Mouse (Mus musculus): ENCODE data around the gene Myh10. TPM values are rescaled to one million over a fixed set of nuclear protein-coding genes. Genes with fewer than 3 reads are reported as not detected.

The Myh10 gene
- polyA plus RNA-seq, 1 experiment, result 5.9 TPM

GRCm38 (mm10) chr11:68742658-68743057, 51.3 kb downstream of the Myh10 start:
- Histone ChIP-seq H3K4me3 (ENCODE audit: extremely low read depth, insufficient read depth, insufficient read length) (no peak overlapping the region), H3K27me3 (ENCODE audit: control insufficient read depth, insufficient read depth, low read length) (no peaks in the 10 kb centered on the region), H3K27ac (ENCODE audit: insufficient read depth, low read length) (no peak overlapping the region), H3K4me1 (ENCODE audit: control insufficient read depth, insufficient read depth, insufficient read length) (no peaks in the 10 kb centered on the region), H3K36me3 (ENCODE audit: control insufficient read depth, insufficient read depth, low read length) (no peaks in the 10 kb centered on the region)
- 96% methylated on average over 2 of the region's 2 CpGs for WGBS
- TF ChIP-seq POLR2A (IDR thresholded peaks at IDR 0.05; ENCODE audit: low read depth, low read length) (no peak), CTCF (IDR thresholded peaks at IDR 0.05; ENCODE audit: extremely low read depth, insufficient read depth, insufficient read length, insufficient replicate concordance) (no peak)
- no peak for DNase-seq (ENCODE audit: low read depth in 1 of 2, low spot score in 2 of 2)

GRCm38 (mm10) chr11:68744150-68744549, 52.8 kb downstream of the Myh10 start:
- Histone ChIP-seq H3K4me3 (ENCODE audit: extremely low read depth, insufficient read depth, insufficient read length) (no peak overlapping the region), H3K4me1 (ENCODE audit: control insufficient read depth, insufficient read depth, insufficient read length) (no peaks in the 10 kb centered on the region), H3K36me3 (ENCODE audit: control insufficient read depth, insufficient read depth, low read length) (no peaks in the 10 kb centered on the region), H3K27me3 (ENCODE audit: control insufficient read depth, insufficient read depth, low read length) (no peaks in the 10 kb centered on the region), H3K27ac (ENCODE audit: insufficient read depth, low read length) (no peak overlapping the region)
- WGBS, result 88% methylated on average over 3 of the region's 3 CpGs
- DNase-seq (ENCODE audit: low read depth in 1 of 2, low spot score in 2 of 2), result no peak
- no peak for TF ChIP-seq CTCF (IDR thresholded peaks at IDR 0.05; ENCODE audit: extremely low read depth, insufficient read depth, insufficient read length, insufficient replicate concordance)
- no peak for TF ChIP-seq POLR2A (IDR thresholded peaks at IDR 0.05; ENCODE audit: low read depth, low read length)

GRCm38 (mm10) chr11:68745374-68746200, 54.2 kb downstream of the Myh10 start:
- Histone ChIP-seq H3K4me3 (ENCODE audit: extremely low read depth, insufficient read depth, insufficient read length) (no peak overlapping the region), H3K27me3 (ENCODE audit: control insufficient read depth, insufficient read depth, low read length) (no peaks in the 10 kb centered on the region), H3K4me1 (ENCODE audit: control insufficient read depth, insufficient read depth, insufficient read length) (no peaks in the 10 kb centered on the region), H3K36me3 (ENCODE audit: control insufficient read depth, insufficient read depth, low read length) (no peaks in the 10 kb centered on the region), H3K27ac (ENCODE audit: insufficient read depth, low read length) (no peak overlapping the region)
- no peak for DNase-seq (ENCODE audit: low read depth in 1 of 2, low spot score in 2 of 2)
- TF ChIP-seq CTCF (IDR thresholded peaks at IDR 0.05; ENCODE audit: extremely low read depth, insufficient read depth, insufficient read length, insufficient replicate concordance), result no peak
- no peak for TF ChIP-seq POLR2A (IDR thresholded peaks at IDR 0.05; ENCODE audit: low read depth, low read length)
- 88% methylated on average over 16 of the region's 16 CpGs for WGBS

- Histone ChIP-seq H3K36me3 (ENCODE audit: control insufficient read depth, insufficient read depth, low read length) (no peaks in the 10 kb centered on the region), H3K27ac (ENCODE audit: insufficient read depth, low read length) (no peak overlapping the region), H3K4me3 (ENCODE audit: extremely low read depth, insufficient read depth, insufficient read length) (no peak overlapping the region), H3K4me1 (ENCODE audit: control insufficient read depth, insufficient read depth, insufficient read length) (no peaks in the 10 kb centered on the region), H3K27me3 (ENCODE audit: control insufficient read depth, insufficient read depth, low read length) (no peaks in the 10 kb centered on the region)
- 72% methylated on average over 5 of the region's 5 CpGs for WGBS
- no peak for DNase-seq (ENCODE audit: low read depth in 1 of 2, low spot score in 2 of 2)
- TF ChIP-seq CTCF (IDR thresholded peaks at IDR 0.05; ENCODE audit: extremely low read depth, insufficient read depth, insufficient read length, insufficient replicate concordance) (no peak), POLR2A (IDR thresholded peaks at IDR 0.05; ENCODE audit: low read depth, low read length) (no peak)
These were observed 56.8 kb downstream of the Myh10 start for GRCm38 (mm10) chr11:68748121-68748520.

GRCm38 (mm10) chr11:68750206-68750605, 58.8 kb downstream of the Myh10 start:
- Histone ChIP-seq H3K36me3 (ENCODE audit: control insufficient read depth, insufficient read depth, low read length) (no peaks in the 10 kb centered on the region), H3K27me3 (ENCODE audit: control insufficient read depth, insufficient read depth, low read length) (no peaks in the 10 kb centered on the region), H3K4me3 (ENCODE audit: extremely low read depth, insufficient read depth, insufficient read length) (no peak overlapping the region), H3K27ac (ENCODE audit: insufficient read depth, low read length) (no peak overlapping the region), H3K4me1 (ENCODE audit: control insufficient read depth, insufficient read depth, insufficient read length) (no peaks in the 10 kb centered on the region)
- no peak for DNase-seq (ENCODE audit: low read depth in 1 of 2, low spot score in 2 of 2)
- no peak for TF ChIP-seq POLR2A (IDR thresholded peaks at IDR 0.05; ENCODE audit: low read depth, low read length)
- TF ChIP-seq CTCF (IDR thresholded peaks at IDR 0.05; ENCODE audit: extremely low read depth, insufficient read depth, insufficient read length, insufficient replicate concordance), result no peak
- WGBS, result 83% methylated on average over 2 of the region's 2 CpGs

- Histone ChIP-seq H3K36me3 (ENCODE audit: control insufficient read depth, insufficient read depth, low read length) (no peaks in the 10 kb centered on the region), H3K27me3 (ENCODE audit: control insufficient read depth, insufficient read depth, low read length) (no peaks in the 10 kb centered on the region), H3K4me3 (ENCODE audit: extremely low read depth, insufficient read depth, insufficient read length) (no peak overlapping the region), H3K27ac (ENCODE audit: insufficient read depth, low read length) (no peak overlapping the region), H3K4me1 (ENCODE audit: control insufficient read depth, insufficient read depth, insufficient read length) (no peaks in the 10 kb centered on the region)
- TF ChIP-seq CTCF (IDR thresholded peaks at IDR 0.05; ENCODE audit: extremely low read depth, insufficient read depth, insufficient read length, insufficient replicate concordance) (peak; percentile 14; the same call in 1 of the 2 replicates), POLR2A (IDR thresholded peaks at IDR 0.05; ENCODE audit: low read depth, low read length) (no peak)
- WGBS, result 70% methylated on average over 8 of the region's 8 CpGs
- peak; percentile 2 to 4 for DNase-seq (ENCODE audit: low read depth in 1 of 2, low spot score in 2 of 2)
These were observed 59.6 kb downstream of the Myh10 start for GRCm38 (mm10) chr11:68750938-68751337.

- TF ChIP-seq POLR2A (IDR thresholded peaks at IDR 0.05; ENCODE audit: low read depth, low read length) (no peak), CTCF (IDR thresholded peaks at IDR 0.05; ENCODE audit: extremely low read depth, insufficient read depth, insufficient read length, insufficient replicate concordance) (no peak)
- Histone ChIP-seq H3K27ac (ENCODE audit: insufficient read depth, low read length) (no peak overlapping the region), H3K4me1 (ENCODE audit: control insufficient read depth, insufficient read depth, insufficient read length) (no peaks in the 10 kb centered on the region), H3K27me3 (ENCODE audit: control insufficient read depth, insufficient read depth, low read length) (no peaks in the 10 kb centered on the region), H3K36me3 (ENCODE audit: control insufficient read depth, insufficient read depth, low read length) (no peaks in the 10 kb centered on the region), H3K4me3 (ENCODE audit: extremely low read depth, insufficient read depth, insufficient read length) (no peak overlapping the region)
- WGBS, result 94% methylated on average over 7 of the region's 7 CpGs
- DNase-seq (ENCODE audit: low read depth in 1 of 2, low spot score in 2 of 2), result no peak
These were observed 62.9 kb downstream of the Myh10 start for GRCm38 (mm10) chr11:68754283-68754682.

Measured in spleen, adult 2 months (tissue).